Mouse (Mus musculus) liver (tissue): Measurements from ENCODE around the gene Prrx2.

Experiments
- DNase-seq: peaks from one replicate; pipeline ENCODE4 v3.0.0-alpha.2; 2020; ENCODE audit warnings: mixed read lengths

Prrx2 gene

GRCm38 (mm10) chr2:30823385-30824153 is 11.2 kb upstream of the Prrx2 start:
- DNase-seq = peak; percentile 33

GRCm38 (mm10) chr2:30826825-30827748 is 7.7 kb upstream of the Prrx2 start:
- peak; percentile 90 for DNase-seq

GRCm38 (mm10) chr2:30827749-30828475 is 6.9 kb upstream of the Prrx2 start:
- DNase-seq = peak; percentile 95

- DNase-seq = peak; percentile 74
Measured at GRCm38 (mm10) chr2:30829315-30829714, 5.5 kb upstream of the Prrx2 start.

- no peak for DNase-seq
Measured at GRCm38 (mm10) chr2:30830283-30830795, 4.4 kb upstream of the Prrx2 start, which contains the start of gene Asb6. Asb6 (minus strand) TSS chr2:30830333.

- no peak for DNase-seq
Measured at GRCm38 (mm10) chr2:30833644-30834043, 1.1 kb upstream of the Prrx2 start.

- peak; percentile 73 for DNase-seq
Measured at GRCm38 (mm10) chr2:30836238-30836990, 1.6 kb downstream of the Prrx2 start.

GRCm38 (mm10) chr2:30842615-30843014 is 7.8 kb downstream of the Prrx2 start:
- no peak for DNase-seq

- no peak for DNase-seq
Measured at GRCm38 (mm10) chr2:30845152-30846070, 10.6 kb downstream of the Prrx2 start.

GRCm38 (mm10) chr2:30846236-30846635 is 11.5 kb downstream of the Prrx2 start:
- no peak for DNase-seq

- DNase-seq = no peak
Measured at GRCm38 (mm10) chr2:30846723-30847122, 12.0 kb downstream of the Prrx2 start.

GRCm38 (mm10) chr2:30848184-30848583 is 13.4 kb downstream of the Prrx2 start:
- DNase-seq = no peak

- DNase-seq = no peak
Measured at GRCm38 (mm10) chr2:30850581-30850980, 15.8 kb downstream of the Prrx2 start.

- DNase-seq = no peak
Measured at GRCm38 (mm10) chr2:30852771-30853313, 18.1 kb downstream of the Prrx2 start.

GRCm38 (mm10) chr2:30857076-30857475 is 22.3 kb downstream of the Prrx2 start:
- no peak for DNase-seq

GRCm38 (mm10) chr2:30859782-30860181 is 25.0 kb downstream of the Prrx2 start:
- no peak for DNase-seq

GRCm38 (mm10) chr2:30862081-30862480 is 27.3 kb downstream of the Prrx2 start:
- DNase-seq = no peak

- no peak for DNase-seq
Measured at GRCm38 (mm10) chr2:30863574-30863973, 28.8 kb downstream of the Prrx2 start.

GRCm38 (mm10) chr2:30864968-30865381 is 30.2 kb downstream of the Prrx2 start:
- DNase-seq = no peak

- no peak for DNase-seq
Measured at GRCm38 (mm10) chr2:30865426-30865825, 30.7 kb downstream of the Prrx2 start.

- no peak for DNase-seq
Measured at GRCm38 (mm10) chr2:30870863-30871262, 36.1 kb downstream of the Prrx2 start.
